Mouse (Mus musculus): ENCODE results near the gene Eps15l1.

The Eps15l1 gene

DNA sequence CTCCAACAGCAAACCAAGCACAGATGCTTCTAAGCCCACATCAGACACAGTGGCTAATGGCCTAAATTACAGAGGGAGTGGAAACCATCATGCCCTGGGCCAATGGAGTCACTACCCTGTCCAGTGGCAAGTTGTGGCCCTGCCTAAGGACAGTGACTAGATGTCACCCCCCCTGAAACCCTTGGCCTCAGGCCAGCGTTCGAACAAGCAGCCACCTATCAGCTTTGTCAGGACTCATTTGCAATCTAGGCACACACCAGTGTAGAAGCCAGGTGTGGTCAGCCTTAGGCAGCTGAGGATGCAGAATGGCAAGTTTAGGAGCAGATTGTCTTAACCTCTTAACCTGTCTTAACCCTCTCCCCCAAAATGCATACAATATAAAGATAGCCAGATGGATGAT is 6.0 kb downstream of the Eps15l1 start:
- no peak for ATAC-seq (ENCODE audit: insufficient number of reproducible peaks, low FRiP score, low TSS enrichment)

DNA sequence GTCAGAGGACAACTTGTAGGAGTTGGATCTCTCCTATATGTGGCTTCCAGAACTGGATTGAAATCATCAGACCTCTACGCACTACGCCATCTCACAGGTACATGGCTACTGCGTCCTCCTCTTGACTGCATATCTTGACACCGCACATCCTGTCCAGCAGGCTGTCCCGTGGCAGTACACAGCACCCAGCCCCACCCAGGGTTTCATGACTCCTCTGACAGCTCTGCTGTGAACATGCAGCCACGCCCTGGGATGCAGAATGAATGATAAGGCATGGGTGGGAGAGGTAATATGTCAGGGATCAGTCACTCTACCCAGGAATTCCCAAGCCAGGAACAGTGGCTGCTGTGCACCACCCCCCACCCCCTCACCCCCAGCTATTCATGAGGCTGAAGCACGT is 7.4 kb downstream of the Eps15l1 start:
- ATAC-seq (ENCODE audit: insufficient number of reproducible peaks, low FRiP score, low TSS enrichment), result no peak

DNA sequence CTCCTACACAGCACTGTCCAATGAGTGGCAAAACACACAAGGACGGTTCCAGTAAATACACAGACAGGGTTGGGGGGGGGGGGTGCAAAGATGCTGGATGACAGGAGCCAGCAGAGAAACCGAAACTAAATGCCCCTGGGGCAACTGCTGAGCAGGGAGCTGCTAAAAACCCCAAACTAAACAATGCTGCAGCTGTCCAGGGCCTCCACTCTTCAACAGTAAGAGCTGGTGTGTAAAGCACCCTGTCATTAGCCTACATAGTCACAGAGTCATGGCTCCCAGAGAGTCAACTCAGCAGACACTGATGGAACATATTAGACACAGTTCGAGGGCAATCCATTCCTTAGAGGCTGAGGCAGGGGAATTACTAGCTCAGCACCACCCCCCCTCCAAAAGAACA is 11.8 kb downstream of the Eps15l1 start:
- no peak for ATAC-seq (ENCODE audit: insufficient number of reproducible peaks, low FRiP score, low TSS enrichment)

DNA sequence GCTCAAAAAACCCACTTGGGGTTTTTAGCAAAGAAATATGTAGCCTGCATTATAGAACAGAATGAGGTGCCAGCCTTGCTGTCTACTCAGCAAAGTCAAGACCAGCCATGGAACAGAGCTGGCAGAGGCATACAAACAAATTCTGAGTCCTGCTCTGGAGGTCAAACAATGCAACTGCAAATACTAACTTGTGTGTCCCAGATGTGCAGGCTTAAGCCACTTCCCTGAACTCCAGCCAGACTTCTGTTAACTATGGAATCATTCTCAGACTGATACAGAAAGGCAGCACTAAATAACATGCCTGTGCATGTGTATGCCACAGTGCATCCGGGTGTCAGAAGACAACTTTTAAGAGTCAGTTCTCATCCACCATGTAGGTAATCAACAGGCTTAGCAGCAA is 13.4 kb downstream of the Eps15l1 start:
- no peak for ATAC-seq (ENCODE audit: insufficient number of reproducible peaks, low FRiP score, low TSS enrichment)

DNA sequence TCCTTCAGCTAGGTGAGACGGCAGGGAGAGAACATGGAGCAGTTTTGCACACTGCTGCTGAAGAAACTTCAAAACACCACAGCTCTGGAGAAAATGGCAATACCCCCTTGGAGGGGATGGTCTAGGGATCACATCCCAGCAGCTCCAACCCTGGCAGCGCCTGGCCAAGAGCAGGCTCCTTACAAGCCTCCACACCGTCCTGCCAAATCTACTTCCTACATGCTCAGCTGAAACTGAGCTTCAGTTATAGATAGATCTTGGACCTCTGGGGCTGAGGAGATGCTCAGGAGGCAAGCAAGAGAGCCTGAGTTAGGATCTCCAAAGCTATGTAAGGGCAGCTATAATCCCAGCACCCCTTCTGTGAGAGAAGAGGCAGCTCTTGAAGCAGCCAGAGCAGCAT is 18.3 kb downstream of the Eps15l1 start:
- no peak for ATAC-seq (ENCODE audit: insufficient number of reproducible peaks, low FRiP score, low TSS enrichment)

DNA sequence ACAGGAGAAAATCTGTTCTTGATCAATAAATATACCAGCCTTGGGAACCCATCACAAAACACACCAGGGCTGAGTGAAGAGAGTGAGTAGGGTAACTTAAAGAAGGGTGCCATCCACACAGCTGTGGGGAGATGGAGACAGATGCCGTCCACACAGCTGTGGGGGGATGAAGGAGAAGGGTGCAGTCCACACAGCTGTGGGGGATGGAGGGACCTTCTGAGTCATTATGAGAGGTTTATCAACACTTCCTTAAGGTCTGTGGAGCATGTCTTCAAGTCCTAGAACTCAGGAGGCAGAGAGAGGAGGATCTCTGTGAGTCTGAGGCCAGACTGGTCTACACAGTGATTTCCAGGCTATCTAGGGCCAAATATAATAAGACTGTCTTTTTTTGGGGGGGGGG is 19.9 kb downstream of the Eps15l1 start:
- ATAC-seq (ENCODE audit: insufficient number of reproducible peaks, low FRiP score, low TSS enrichment), result no peak

DNA sequence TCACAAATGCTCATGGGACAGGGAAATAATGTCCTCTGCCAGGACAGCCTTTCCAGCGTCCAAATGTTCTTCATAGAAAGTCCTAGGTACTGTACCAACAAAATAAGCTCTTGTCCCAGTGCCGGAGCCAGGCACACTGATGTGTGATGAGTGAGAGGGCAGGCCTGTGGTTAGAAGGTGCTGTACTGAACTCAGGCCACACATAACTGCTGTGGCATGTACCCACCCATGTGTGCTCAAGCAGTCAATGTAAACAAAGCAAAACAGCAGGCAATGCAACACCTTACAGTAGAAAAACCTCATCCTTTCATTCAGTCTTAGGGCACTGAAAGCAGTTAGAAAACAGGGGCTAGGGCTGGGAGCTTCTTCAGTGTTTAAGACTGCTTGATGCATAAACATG is 35.5 kb downstream of the Eps15l1 start:
- no peak for ATAC-seq (ENCODE audit: insufficient number of reproducible peaks, low FRiP score, low TSS enrichment)

DNA sequence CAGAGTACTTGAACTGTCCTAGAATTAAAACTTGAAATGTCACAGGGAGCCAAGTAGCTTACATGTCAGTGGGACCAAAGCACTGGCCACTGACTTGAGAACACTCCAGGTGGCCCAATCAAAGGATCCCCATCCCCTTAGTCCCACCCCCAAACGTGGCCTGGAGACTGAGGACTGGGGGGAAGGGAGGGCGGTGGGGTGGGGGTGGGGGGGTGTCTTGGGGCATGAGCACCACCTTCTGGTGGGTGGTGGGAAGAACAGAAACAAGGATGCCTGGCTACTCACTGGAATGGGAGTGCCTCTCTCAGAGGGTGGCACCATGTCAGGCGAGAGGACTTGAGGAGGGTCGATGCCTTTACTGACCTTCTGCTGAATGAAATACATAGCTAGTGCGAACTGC is 38.9 kb downstream of the Eps15l1 start:
- no peak for ATAC-seq (ENCODE audit: insufficient number of reproducible peaks, low FRiP score, low TSS enrichment)

DNA sequence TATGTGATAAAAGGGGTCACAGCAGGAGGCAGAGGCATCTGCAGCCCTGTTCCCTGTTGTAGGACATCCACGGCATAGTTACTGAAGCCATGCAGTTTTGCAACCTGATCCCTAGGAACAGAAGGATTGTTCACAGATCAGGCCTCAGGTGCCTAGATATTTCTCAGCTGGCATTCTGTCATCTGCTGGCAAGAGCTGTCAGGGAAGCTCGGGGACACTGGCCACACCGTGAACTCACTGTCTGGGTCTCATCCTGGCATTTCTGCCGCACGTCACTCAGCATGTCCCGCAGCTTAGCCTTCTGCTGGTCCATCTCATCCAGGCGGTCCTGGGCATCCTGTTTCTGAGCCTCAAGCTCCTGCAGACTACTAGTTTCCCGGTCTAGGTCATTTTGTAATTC is 40.6 kb downstream of the Eps15l1 start:
- peak; percentile 66 for ATAC-seq (ENCODE audit: insufficient number of reproducible peaks, low FRiP score, low TSS enrichment)

DNA sequence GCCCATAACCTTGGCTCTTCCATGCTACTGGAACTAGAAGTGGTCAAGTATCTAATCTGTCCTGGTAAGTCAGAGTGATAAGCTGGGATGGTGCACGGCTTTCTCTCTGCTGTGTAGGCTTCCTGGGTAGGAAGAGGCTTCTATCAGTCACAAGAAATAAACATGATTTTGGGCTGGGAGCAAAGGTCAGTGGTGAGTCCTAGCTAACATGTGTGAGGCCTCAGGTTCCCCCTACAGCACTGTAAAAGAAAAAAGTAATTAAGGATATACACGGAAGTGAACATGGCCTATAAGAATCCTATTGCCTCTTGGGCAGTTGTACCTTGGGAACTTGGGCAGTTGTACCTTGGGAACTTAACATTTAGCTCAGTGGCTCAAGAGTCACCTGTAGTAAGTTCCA is 44.4 kb downstream of the Eps15l1 start:
- no peak for ATAC-seq (ENCODE audit: insufficient number of reproducible peaks, low FRiP score, low TSS enrichment)

DNA sequence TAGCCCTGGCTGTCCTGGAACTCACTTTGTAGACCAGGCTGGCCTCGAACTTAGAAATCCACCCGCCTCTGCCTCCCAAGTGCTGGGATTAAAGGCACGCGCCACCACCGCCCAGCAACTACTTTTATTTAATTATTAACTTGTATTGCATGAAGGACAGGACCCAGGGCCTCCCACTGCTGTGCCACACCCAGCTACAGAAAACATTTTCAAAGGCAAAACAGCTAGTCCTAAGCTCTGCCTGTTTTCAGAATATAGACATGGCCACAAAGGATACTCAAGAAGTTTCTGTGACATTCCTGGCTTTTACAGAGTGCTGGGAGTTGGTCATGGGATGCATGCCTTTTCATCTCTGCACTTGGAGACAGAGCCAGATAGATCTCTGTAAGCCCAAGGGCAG is 45.0 kb downstream of the Eps15l1 start:
- no peak for ATAC-seq (ENCODE audit: insufficient number of reproducible peaks, low FRiP score, low TSS enrichment)

DNA sequence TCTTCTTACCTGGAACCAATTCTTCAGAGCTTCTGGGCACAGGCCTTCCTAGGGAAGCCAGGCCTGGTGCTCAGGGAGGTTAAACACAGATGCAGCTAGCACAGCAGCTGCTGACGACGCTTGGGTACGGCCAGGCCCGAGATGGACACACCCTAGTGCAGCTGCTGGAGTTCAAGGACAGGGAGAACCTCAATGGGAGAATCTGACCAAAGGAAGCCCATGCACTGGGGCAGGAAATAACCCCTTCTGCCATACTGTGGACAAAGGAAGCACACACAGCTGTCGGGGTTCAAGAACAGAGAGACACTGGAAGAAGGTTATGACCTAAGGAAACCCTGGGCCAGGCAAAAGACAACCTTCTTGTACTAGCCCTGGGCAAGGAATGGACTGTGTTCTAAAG is 46.1 kb downstream of the Eps15l1 start:
- ATAC-seq (ENCODE audit: insufficient number of reproducible peaks, low FRiP score, low TSS enrichment), result no peak

DNA sequence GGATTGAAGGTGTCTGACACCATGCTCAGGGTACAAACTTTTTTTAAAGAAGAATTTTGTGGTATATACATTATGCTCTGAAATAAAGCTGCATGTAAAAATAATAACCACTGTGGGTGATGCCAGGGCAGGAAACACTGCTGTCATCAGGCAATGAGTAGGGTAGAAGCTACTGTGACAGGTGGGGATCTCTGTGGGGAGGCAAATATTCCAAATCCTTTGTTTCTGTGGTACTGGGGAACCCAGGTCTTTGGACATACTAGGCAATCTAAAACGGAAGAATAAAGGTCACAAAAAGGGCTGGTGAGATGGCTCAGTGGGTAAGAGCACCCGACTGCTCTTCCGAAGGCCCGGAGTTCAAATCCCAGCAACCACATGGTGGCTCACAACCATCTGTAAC is 48.9 kb downstream of the Eps15l1 start:
- ATAC-seq (ENCODE audit: insufficient number of reproducible peaks, low FRiP score, low TSS enrichment), result no peak

DNA sequence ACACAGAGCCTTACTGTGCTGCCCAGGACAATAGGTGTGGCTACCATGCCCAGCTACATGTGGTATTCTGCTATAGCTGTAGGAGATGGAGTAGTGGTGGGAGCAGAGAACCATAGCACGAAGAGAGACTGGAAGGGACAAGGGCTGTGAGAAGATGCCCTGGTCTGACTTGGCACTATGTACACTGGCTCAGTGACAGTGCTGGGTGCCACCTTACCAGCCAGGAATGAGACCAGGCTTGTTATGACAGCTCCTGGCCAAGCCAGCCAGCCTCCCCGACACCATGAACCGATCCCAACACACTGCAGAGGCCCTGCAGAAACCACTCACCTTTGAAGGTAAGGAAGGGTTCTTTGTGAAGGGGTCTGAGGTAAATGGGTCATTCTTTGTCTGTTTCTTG is 49.9 kb downstream of the Eps15l1 start:
- no peak for ATAC-seq (ENCODE audit: insufficient number of reproducible peaks, low FRiP score, low TSS enrichment)

DNA sequence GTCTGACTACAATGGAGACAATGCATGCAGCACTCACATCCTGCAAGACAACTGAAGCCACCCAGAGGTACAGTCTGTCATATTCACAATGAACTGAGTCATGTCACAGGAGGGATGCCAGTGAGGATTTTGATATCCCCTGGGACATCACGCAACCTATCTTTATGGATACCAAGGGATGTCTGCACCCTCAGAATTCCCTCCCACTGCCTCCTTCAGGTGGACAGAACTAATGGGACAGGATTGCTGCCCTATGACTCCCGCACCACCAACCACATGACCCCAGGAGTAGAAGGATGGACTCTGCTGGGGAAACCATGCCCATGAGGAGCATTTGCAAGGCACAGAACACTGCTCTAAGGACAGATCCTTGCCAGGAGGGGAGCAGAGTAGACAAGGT is 54.8 kb downstream of the Eps15l1 start:
- ATAC-seq (ENCODE audit: insufficient number of reproducible peaks, low FRiP score, low TSS enrichment), result no peak

DNA sequence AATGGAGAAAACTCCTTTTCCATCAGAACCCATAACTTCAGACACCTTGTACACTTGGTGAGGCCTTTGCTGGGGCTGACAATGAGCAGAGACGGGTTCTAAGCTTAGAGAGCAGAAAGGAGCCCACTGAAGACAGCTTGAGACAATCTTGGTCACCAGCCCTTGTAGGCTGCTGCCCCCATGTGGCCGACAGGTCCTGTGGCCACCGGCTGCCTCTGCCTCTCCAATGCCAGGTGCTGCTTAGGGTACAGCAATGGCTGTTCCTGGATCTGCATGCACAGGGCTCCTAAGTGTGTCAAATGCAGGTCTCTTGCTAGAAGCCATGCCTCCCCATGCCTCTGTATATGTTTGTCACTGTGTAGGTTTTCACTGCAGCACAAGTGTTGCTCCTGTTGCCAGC is 55.4 kb downstream of the Eps15l1 start:
- peak; percentile 63; the same call in 1 of the 2 replicates for ATAC-seq (ENCODE audit: insufficient number of reproducible peaks, low FRiP score, low TSS enrichment)

DNA sequence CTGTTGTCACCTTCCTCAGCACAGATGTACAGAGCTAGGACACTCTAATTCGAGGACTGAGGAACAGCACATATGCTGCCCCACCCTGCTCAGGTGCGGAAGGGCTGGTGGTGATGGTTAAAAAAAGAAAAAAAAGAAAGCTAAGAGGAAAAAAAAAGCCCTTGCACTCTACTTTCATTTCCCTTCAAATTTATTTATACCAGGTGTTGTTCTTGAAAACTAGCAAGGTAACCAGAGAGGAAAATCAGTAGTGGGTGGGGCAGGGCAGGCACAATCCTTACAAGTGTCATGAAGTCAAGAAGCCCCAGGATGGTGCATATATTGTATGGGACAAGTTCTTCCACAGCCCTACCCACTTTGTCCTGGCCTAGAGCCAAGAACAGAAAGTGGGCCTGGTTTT is 56.2 kb downstream of the Eps15l1 start:
- ATAC-seq (ENCODE audit: insufficient number of reproducible peaks, low FRiP score, low TSS enrichment), result no peak

DNA sequence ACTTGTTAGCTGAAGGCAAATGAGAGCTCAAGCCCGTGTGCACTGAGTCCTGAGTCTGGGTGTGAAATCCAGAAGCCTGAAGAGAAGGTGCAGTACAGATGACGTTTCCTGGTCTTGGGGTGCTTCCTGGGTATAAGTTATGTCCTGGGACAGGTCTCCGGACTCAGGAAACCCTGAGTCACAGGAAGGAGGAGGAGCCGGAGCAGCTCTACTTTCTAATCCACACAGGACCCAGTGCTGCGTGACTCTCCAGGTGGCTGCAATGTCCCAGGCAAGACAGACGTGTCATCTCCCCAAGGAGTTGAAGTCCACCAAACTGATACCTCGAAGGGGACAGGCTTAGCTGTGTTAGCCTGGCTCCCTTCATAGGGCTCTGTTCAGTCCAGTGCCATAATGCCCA is 57.8 kb downstream of the Eps15l1 start:
- ATAC-seq (ENCODE audit: insufficient number of reproducible peaks, low FRiP score, low TSS enrichment), result no peak

DNA sequence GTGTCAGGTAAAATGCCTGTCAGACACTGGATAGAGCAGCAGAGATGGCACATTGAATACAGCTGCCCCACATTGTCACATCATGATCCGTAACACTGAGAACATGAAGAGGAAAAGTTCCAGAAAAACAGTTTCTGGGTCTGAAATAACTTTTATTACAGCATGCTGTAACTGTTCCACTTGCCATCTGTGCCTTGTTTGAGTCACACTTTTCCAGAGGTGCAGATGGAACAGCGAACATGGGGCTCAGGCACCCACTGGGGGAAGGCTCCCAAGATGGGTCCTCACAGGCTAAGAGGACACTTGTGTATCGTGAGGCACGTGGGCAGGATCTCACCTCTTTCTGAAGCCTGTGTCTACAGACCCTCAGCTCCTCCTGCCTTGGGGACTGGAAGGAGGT is 58.5 kb downstream of the Eps15l1 start:
- ATAC-seq (ENCODE audit: insufficient number of reproducible peaks, low FRiP score, low TSS enrichment), result no peak

DNA sequence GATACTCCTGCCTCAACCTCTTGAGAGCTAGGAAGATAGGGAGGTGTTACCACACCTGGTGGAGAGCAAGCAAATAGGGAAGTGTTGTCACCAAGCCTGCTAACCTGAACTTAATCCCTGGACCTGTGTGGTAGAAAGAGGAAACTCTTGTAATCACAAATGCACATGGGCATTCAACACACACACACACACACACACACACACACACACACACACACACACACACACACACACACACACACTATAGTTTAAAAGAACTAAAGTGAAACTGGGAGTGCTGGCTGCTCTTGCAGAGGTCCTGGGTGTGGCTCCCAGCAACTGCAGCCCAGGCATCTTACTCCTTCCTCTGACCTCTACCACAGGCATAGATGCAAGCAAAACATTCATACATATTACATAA is 61.1 kb downstream of the Eps15l1 start:
- ATAC-seq (ENCODE audit: insufficient number of reproducible peaks, low FRiP score, low TSS enrichment), result no peak

DNA sequence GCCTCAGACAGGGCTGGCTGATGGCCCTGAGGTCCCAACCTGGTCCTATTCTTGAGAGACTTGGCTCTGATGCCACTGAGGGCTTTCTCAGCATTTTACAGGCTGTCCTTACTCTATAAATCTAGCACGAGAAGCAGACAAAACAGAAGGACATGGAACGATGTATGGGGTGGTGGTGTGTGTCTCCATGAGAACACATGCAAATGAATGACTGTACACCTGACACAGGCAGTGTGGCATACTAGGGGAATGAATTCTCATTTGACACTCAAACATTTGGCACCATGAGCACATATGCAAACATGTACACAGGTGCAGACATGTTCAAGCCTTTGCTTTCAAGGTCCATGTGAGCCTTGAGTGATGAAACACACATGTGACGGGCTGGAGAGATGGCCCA is 64.7 kb downstream of the Eps15l1 start:
- ATAC-seq (ENCODE audit: insufficient number of reproducible peaks, low FRiP score, low TSS enrichment), result no peak

DNA sequence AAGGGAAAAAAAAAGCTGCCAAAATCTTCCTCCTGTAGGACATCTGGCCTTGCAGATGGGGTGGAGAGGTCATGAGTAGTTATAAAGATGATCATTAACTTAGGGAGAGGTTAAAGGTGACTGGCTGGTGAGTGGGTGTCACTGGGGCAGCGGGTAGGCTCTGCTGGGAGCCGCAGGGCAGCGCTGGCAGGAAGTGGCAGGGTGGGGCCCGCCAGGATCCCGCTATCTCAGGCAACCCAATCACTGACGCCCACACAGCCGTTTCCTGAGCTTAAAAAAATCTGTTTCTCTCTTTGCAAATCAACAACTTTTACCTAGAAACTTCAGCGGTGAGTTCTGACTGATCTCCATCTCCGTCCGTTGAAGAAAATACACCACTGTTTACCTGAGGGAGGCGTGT is 67.0 kb downstream of the Eps15l1 start:
- no peak for ATAC-seq (ENCODE audit: insufficient number of reproducible peaks, low FRiP score, low TSS enrichment)

DNA sequence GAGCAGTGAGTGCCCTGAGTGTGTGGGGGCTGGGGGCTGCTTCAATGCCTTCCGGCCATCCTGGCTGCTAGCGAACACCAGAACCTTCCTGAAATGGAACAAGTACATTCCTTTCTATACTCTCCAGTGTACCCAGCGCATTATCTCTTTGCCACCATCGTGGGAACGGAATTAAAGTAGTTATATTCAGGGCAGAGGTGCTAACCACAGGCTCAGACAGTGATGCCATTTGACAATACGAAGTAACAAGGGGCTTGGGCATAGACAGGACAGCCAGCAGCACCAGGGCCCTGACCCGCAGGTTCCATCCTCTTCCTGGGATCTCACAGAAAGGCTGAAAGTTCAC is 67.6 kb downstream of the Eps15l1 start:
- no peak for ATAC-seq (ENCODE audit: insufficient number of reproducible peaks, low FRiP score, low TSS enrichment)
